Mouse (Mus musculus) cerebellum, adult 2 months (tissue): Measurements from ENCODE around the gene Fryl. TPM values are rescaled to one million over a fixed set of nuclear protein-coding genes. Genes with fewer than 3 reads are reported as not detected.

Source experiments
- DNase-seq, 2 experiments: peaks; one replicate each; pipeline ENCODE4 v3.0.0; 2021
- H3K27ac ChIP-seq: fragments of 200-500 bp; 2 replicates; pipeline ENCODE4 v1.5.1; 2012; ENCODE audit warnings: low read length, control low read depth, inconsistent platforms; ENCODE audit not compliant: insufficient read depth
- H3K27me3 ChIP-seq: fragments of 200-500 bp; 2 replicates; pipeline ENCODE4 v1.6.1; 2012; ENCODE audit warnings: inconsistent platforms, mild to moderate bottlenecking, low read length, moderate library complexity; ENCODE audit not compliant: control insufficient read depth, insufficient read depth
- H3K4me1 ChIP-seq: fragments of 200-500 bp; 2 replicates; pipeline ENCODE4 v1.6.1; 2011; ENCODE audit warnings: low read length; ENCODE audit not compliant: control insufficient read depth, insufficient read depth
- H3K4me3 ChIP-seq: fragments of 200-500 bp; replicated peaks from 2 replicates; pipeline ENCODE3; 2011; ENCODE audit warnings: mild to moderate bottlenecking, low read depth, low read length, control low read depth; ENCODE audit not compliant: insufficient read depth
- CTCF ChIP-seq: fragments of 200-500 bp; IDR thresholded peaks from 2 replicates; pipeline ENCODE4 v1.5.1; 2011; ENCODE audit warnings: low read depth, mild to moderate bottlenecking, control low read depth, low read length, moderate library complexity, borderline replicate concordance; ENCODE audit not compliant: insufficient read depth
- POLR2A ChIP-seq: fragments of 200-500 bp; IDR thresholded peaks from 2 replicates; pipeline ENCODE4 v1.6.1; 2011; ENCODE audit warnings: low read length, control low read depth, borderline replicate concordance; ENCODE audit not compliant: insufficient read depth
- WGBS: fragments of 180-500 bp; shearing (Covaris S2); methylation state at CpG from one replicate; pipeline ENCODE4 v1.1.7; 2018; 5-methylcytosine and 5-hydroxymethylcytosine counted together
- polyA plus RNA-seq: library from polyadenylated mRNA; depleted of rRNA; stranded (reverse); fragments of >200 nt; gene quantifications from 2 replicates; pipeline ENCODE4 v1.2.3, GENCODE M21; 2012

The Fryl gene
- polyA plus RNA-seq, 1 experiment: 60.2 TPM

DNA sequence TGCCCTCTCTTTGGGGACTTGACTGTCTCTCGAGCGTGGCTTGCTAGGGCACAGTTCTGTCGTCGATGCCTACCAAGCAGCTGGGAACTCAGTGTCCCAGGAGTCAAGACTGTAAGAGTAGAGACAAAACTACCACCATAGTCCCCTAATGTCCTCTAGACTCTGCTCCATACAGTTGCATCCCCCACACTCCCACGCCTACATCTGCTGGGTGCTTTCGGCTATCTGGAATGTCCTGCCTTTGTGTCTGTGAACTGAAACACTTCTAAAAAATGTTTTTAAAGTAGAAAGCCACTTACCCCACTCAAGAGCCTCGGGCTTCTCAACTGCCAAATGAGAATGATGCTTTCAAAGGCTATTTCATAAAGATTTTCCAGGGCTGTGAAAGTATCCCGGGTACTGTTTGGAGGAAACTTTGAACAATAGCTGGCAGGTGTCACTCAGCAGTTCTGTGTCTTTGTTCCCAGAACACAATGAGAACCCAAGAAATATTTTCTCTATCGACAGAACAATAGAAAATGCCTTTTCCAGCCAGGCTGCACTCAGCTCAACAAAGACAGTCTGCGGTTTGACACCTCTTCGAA, 28.8 kb downstream of the Fryl start:
- H3K27ac ChIP-seq: no peak overlapping the region
- DNase-seq: no peak
- WGBS: 63% methylated on average over 11 of the region's 11 CpGs
- H3K4me1 ChIP-seq: peaks cover 11% of the 10 kb centered on the region
- TF ChIP-seq CTCF: no peak
- TF ChIP-seq POLR2A: no peak
- no peak overlapping the region for H3K4me3 ChIP-seq
- no peaks in the 10 kb centered on the region for H3K27me3 ChIP-seq

DNA sequence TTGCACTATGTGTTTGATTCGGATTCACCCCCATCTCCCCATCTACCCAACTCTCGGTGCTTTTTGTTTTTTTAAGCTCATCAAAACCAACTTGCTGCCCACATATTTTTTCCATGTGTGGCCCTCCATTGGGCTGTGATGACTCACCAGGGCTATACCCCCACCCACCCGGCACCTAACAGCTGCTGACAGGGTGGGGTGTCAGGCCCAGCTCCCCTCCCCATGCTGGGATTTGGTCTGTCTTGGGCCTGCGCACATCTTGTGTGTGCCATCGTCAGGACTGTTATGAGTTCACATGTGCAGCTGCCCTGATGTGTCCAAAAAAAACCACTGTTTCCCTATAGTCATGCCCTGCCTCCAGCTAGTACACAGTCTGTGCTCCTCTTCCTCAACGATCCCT, 33.4 kb downstream of the Fryl start:
- Histone ChIP-seq H3K4me3 (no peak overlapping the region), H3K27ac (no peak overlapping the region), H3K27me3 (no peaks in the 10 kb centered on the region), H3K4me1 (peaks cover 3% of the 10 kb centered on the region)
- no peak for TF ChIP-seq CTCF
- TF ChIP-seq POLR2A: no peak
- WGBS: 65% methylated on average over 6 of the region's 6 CpGs
- no peak for DNase-seq

DNA sequence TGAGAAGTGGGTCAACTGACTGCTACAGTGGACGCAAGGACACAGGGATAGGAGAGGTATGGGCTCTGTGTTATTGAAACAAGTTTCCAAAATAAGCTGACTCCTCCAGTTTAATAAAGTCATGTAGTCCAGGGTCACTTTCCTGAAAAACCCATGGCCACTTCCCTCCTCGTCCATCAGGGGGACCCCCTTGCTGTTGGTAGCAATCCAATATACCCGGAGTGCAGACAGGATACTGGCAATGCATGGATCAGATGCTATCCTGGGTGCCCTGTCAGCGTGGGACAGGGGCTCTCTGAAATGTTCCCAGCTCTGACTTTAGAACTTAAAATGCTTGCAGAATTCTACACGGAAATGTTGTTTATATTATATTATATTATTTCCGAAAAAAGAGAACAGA, 34.0 kb downstream of the Fryl start:
- TF ChIP-seq CTCF: peak; percentile 20; the same call in 1 of the 2 replicates
- no peak for TF ChIP-seq POLR2A
- WGBS: 44% methylated on average over 6 of the region's 6 CpGs
- no peak overlapping the region for H3K27ac ChIP-seq
- no peak overlapping the region for H3K4me3 ChIP-seq
- H3K27me3 ChIP-seq: no peaks in the 10 kb centered on the region
- peaks cover 3% of the 10 kb centered on the region; the same call in 1 of the 2 replicates for H3K4me1 ChIP-seq
- DNase-seq: no peak

DNA sequence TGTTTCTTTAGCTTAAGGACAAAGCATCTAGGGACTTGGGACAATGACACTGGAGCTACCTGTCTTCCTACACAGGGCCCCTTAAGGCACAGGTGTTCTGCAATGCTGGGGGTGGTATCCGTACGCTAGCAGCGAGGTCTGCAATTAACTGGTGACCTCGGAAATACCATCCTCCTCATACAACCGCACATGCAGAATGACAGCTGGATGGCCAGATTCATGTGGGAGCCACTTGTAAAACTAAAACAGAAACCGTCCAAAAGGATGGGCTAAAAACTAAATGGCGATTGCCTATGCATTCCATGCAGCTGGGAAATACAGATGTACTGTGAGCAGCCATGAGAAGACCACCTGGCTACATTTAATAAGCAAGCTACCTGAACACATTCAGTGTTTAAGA, 34.6 kb downstream of the Fryl start:
- Histone ChIP-seq H3K27me3 (no peaks in the 10 kb centered on the region), H3K4me3 (no peak overlapping the region), H3K4me1 (peaks cover 3% of the 10 kb centered on the region; the same call in 1 of the 2 replicates), H3K27ac (no peak overlapping the region)
- no peak for DNase-seq
- no peak for TF ChIP-seq CTCF
- TF ChIP-seq POLR2A: no peak
- 93% methylated on average over 7 of the region's 7 CpGs for whole genome bisulfite sequencing

GRCm38 (mm10) chr5:73219716-73220115, 36.7 kb downstream of the Fryl start:
- no peak for DNase-seq
- WGBS: 90% methylated on average over 3 of the region's 3 CpGs
- no peak for TF ChIP-seq CTCF
- TF ChIP-seq POLR2A: no peak
- Histone ChIP-seq H3K4me3 (no peak overlapping the region), H3K27me3 (no peaks in the 10 kb centered on the region), H3K27ac (no peak overlapping the region), H3K4me1 (peaks cover 3% of the 10 kb centered on the region; the same call in 1 of the 2 replicates)

DNA sequence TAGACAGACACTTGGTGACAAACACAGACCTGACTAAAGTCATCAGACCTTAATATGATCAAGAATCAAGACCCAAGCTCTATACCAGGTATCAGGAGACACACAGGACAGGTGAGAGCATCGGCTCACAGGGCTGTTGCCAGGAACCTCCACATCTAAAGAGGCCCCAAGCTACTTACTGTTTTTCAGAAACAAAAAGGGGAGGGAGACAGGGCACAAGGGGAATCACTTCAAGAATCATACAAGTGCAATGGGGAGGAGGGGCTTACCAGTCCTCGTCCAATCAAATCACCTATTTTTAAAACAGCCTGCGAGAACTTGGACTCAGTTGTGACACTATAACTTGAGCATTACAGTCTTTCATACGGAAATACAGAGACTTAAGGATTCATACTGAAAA, 38.4 kb downstream of the Fryl start:
- H3K4me1 ChIP-seq: peaks cover under 1% of the 10 kb centered on the region; the same call in 1 of the 2 replicates
- 94% methylated on average over 4 of the region's 4 CpGs for WGBS
- no peak overlapping the region for H3K27ac ChIP-seq
- no peaks in the 10 kb centered on the region for H3K27me3 ChIP-seq
- no peak for DNase-seq
- TF ChIP-seq POLR2A (no peak), CTCF (no peak)
- no peak overlapping the region for H3K4me3 ChIP-seq

DNA sequence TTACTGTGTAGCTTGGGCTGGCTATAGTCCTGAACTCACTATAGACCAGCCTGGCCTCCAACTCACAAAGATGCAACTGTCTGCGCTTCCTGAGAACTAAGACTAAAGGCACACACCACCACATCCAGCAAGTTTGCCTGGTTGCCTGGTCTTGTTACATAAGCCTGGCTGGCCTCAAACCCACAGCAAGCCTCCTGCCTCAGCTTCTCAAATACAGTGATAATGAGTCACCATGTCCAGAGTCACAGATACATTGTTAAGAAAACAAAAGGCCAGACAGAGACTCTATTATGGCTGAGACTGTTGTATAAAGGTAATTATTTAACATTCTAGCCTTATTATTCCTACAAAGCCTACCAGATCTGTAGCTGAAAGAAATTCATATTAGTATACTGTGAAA, 39.3 kb downstream of the Fryl start:
- WGBS: 97% methylated on average over 1 of the region's 1 CpGs

DNA sequence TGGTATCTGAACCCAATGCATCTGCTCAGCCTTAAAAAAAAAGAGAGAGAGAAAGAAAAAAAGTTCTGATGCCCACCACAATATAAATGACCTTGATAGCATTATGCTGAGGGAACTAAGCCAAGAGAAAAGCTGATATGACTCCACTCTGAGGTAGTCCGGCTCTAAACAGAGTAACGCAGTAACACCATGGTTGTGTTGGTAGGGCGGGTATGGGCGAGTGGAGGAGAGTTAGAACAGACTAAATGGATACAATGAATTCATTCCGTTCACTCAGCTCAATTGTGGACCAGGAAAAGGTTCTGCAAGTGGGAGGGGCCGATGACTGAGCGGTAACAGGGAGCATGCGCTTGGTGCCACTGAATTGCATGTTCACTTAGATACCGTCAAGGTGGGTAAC, 40.4 kb downstream of the Fryl start:
- H3K27ac ChIP-seq: no peak overlapping the region
- H3K4me1 ChIP-seq: no peaks in the 10 kb centered on the region
- no peak for DNase-seq
- no peak overlapping the region for H3K4me3 ChIP-seq
- 91% methylated on average over 9 of the region's 9 CpGs for WGBS
- no peaks in the 10 kb centered on the region for H3K27me3 ChIP-seq
- TF ChIP-seq CTCF: no peak
- no peak for TF ChIP-seq POLR2A

More for the DNA sequence above, 39.3 kb downstream of the Fryl start:
- TF ChIP-seq CTCF (no peak), POLR2A (no peak)
- no peak overlapping the region for H3K27ac ChIP-seq
- H3K4me1 ChIP-seq: no peaks in the 10 kb centered on the region
- no peak for DNase-seq
- H3K4me3 ChIP-seq: no peak overlapping the region
- H3K27me3 ChIP-seq: no peaks in the 10 kb centered on the region
